Mouse (Mus musculus): ENCODE results near the gene Hist2h2aa2.

DNA sequence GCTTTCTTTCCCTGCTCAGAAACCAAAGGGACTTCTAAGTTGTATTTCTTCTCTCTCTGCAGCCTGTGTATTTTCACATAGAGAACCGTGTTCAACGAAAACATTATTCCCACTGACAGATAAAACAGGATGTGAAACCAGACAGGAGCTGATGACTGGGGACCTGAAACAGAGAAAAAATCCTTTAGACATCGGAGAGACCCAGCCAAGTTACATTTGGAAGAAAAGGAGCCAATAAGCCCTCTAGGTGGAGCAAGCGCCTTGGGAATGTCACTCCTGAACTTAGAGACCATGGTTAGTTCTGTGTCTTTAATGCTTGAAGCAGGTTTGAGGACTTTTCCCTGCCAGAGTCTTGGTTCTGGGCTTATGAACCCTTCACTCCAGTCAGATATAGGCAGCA is 44.4 kb upstream of the Hist2h2aa2 start:
- TF ChIP-seq CTCF (IDR thresholded peaks at IDR 0.05; ENCODE audit: extremely low read depth, insufficient read depth, low read length) (peak; percentile 64), POLR2A (IDR thresholded peaks at IDR 0.05; ENCODE audit: extremely low read depth, insufficient read depth, low read length) (no peak)
